Mouse (Mus musculus) limb, embryonic 13.5 days (tissue): ENCODE measurements at regions not wholly inside any gene's neighbourhood (a gene's known extent, or its start where the extent isn't known, plus 50 kb on each side); places are given as distances from the start of the nearest gene placed in this dataset.
"Not testable (repeated sequence)": the region's sequence is repeated elsewhere in the genome, so short reads cannot be mapped to it uniquely, and the experiment has no call there.

ENCODE experiments used
- ATAC-seq: fragments of 200-750 bp; cut with Nextera tagmentation; 2 replicates; pipeline ENCODE4 v1.8.0; 2017; ENCODE audit warnings: low read depth, moderate number of reproducible peaks, moderate TSS enrichment; ENCODE audit not compliant: low FRiP score
- H3K27ac ChIP-seq: fragments of 300-500 bp; sonication (generic); 2 replicates; pipeline ENCODE4 v1.5.1; 2015; ENCODE audit warnings: inconsistent platforms, mild to moderate bottlenecking, moderate library complexity
- H3K27me3 ChIP-seq: fragments of 300-500 bp; sonication (generic); 2 replicates; pipeline ENCODE4 v1.6.1; 2015; ENCODE audit warnings: mild to moderate bottlenecking, inconsistent platforms
- H3K36me3 ChIP-seq: fragments of 300-500 bp; sonication (generic); 2 replicates; pipeline ENCODE4 v1.6.1; 2015; ENCODE audit warnings: inconsistent platforms, mild to moderate bottlenecking, moderate library complexity
- H3K4me1 ChIP-seq: fragments of 300-500 bp; sonication (generic); 2 replicates; pipeline ENCODE4 v1.6.1; 2015; ENCODE audit warnings: inconsistent platforms
- H3K4me2 ChIP-seq: fragments of 300-500 bp; sonication (generic); replicated peaks from 2 replicates; pipeline ENCODE4 v1.6.1; 2015; ENCODE audit warnings: inconsistent platforms, mild to moderate bottlenecking, moderate library complexity
- H3K4me3 ChIP-seq: fragments of 300-500 bp; sonication (generic); 2 replicates; pipeline ENCODE4 v1.5.1; 2015; ENCODE audit warnings: moderate library complexity, mild to moderate bottlenecking, inconsistent platforms
- H3K9ac ChIP-seq: fragments of 300-500 bp; sonication (generic); 2 replicates; pipeline ENCODE4 v1.6.1; 2015; ENCODE audit warnings: mild to moderate bottlenecking, inconsistent platforms
- H3K9me3 ChIP-seq: fragments of 300-500 bp; sonication (generic); 2 replicates; pipeline ENCODE4 v1.6.1; 2016; ENCODE audit warnings: inconsistent platforms
- WGBS: fragments of 180-500 bp; shearing (Covaris S2); methylation state at CpG from one replicate; pipeline ENCODE4 v1.1.7; 2015; 5-methylcytosine and 5-hydroxymethylcytosine counted together

DNA sequence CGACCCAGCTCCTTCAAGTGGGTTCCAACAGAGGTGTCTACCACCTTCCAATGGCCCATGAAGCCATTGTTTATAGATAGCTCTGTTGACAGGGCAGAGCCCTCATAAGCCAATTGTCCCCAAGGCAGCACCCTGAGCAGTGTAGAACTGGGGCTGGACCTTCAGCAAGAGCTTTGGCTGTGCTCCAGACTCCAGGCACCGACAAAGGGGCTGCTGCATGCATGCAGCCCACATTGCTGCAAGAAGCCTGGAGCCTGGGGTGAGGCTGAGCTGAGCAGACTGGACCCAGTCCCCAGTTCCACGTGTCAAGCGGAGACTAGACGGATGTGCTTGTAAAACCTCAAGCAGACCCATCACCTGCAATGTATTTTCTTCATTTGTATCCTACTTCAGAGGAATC, 91.9 kb upstream of the Lemd2 start:
- Histone ChIP-seq H3K36me3 (no peaks in the 10 kb centered on the region), H3K9me3 (peaks cover 12% of the 10 kb centered on the region), H3K9ac (no peak overlapping the region), H3K4me1 (peaks cover 10% of the 10 kb centered on the region; the same call in 1 of the 2 replicates), H3K27me3 (no peaks in the 10 kb centered on the region), H3K4me3 (no peak overlapping the region), H3K4me2 (no peak overlapping the region), H3K27ac (no peak overlapping the region)
- no peak for ATAC-seq
- 86% methylated on average over 5 of the region's 5 CpGs for WGBS

DNA sequence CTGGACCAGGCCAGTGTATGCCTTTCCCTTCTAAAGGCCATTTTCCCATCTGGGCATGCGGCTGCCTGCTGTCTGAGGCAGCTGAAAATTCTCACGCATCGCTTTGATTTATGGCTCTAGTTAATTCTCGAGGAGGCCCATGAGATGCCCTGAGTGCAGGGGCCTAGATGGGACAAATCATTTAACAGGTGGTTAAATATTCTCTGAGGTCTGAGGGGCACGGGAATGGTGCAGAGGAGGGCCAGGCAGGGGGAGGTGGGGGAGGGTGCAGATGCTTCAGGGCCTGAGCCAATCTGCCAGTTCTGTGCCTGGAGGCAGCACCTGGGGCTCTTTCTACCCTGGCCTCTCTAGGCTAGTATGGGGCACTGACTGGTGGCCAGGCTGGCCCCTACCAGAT, 89.9 kb upstream of the Lemd2 start:
- H3K36me3 ChIP-seq: no peaks in the 10 kb centered on the region
- no peaks in the 10 kb centered on the region for H3K27me3 ChIP-seq
- peaks cover 10% of the 10 kb centered on the region; the same call in 1 of the 2 replicates for H3K4me1 ChIP-seq
- no peak overlapping the region for H3K27ac ChIP-seq
- H3K4me2 ChIP-seq: no peak overlapping the region
- no peak overlapping the region for H3K4me3 ChIP-seq
- H3K9me3 ChIP-seq: peaks cover 24% of the 10 kb centered on the region
- ATAC-seq: no peak; the same call in 1 of the 2 replicates
- 18% methylated on average over 5 of the region's 5 CpGs for WGBS
- H3K9ac ChIP-seq: peak overlapping the region; percentile 31

DNA sequence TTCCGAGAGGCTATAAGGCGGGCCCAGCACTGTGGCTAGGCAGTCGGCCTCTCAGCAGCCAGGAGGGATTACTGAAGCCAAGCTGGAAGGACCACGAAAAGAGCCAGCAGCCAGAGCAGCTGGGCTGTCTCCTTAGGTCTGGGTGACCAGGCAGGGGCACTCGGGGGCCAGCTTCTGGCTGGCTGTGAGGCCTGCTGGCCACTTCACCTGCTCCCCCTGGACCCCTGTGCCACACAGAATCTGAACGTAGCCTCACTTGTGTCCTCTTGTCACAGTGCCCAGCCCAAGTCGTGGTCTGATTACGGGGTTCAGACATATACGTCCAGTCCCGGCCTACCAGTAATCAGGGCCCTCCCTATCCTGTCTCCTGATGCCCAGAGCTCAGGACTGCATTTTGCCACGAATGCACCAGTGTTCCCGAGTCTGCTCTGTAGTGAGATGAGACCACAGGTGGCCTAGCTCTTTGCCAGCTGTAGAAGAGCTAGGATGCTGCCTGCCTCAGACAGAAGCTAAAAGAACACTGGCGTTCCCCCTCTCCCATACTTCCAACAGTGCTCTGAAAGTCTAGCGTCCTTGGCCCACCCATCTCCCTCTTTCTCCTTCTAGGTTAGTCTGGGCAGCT, 89.4 kb upstream of the Lemd2 start:
- Histone ChIP-seq H3K4me2 (no peak overlapping the region), H3K36me3 (no peaks in the 10 kb centered on the region), H3K9ac (peak overlapping the region; percentile 31), H3K4me1 (peaks cover 10% of the 10 kb centered on the region; the same call in 1 of the 2 replicates), H3K27me3 (no peaks in the 10 kb centered on the region), H3K9me3 (peaks cover 24% of the 10 kb centered on the region), H3K4me3 (no peak overlapping the region), H3K27ac (no peak overlapping the region; the same call in 1 of the 2 replicates)
- ATAC-seq: no peak
- 71% methylated on average over 14 of the region's 14 CpGs for WGBS

DNA sequence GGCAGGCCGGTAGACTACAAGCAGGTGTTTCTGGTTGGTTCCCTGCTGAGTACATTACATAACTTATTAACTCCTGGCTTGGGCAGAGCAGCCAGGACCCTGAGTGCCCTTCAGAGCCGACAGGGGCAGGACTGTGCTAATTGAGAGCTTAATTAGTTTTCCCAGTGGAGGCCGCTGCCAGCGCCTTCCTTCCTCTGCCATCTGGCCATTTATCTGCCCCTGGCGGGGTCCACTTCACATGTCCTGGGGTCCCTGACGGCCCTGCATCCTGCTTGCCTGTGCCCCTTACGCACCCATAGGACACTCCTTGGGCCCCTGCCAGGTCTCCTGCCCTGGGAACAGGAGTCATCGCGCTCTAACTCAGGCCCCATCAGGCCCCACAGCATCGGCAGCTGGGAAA, 87.4 kb upstream of the Lemd2 start:
- H3K36me3 ChIP-seq: no peaks in the 10 kb centered on the region
- WGBS: 64% methylated on average over 10 of the region's 10 CpGs
- no peak for ATAC-seq
- H3K9ac ChIP-seq: no peak overlapping the region
- no peak overlapping the region for H3K27ac ChIP-seq
- H3K4me2 ChIP-seq: no peak overlapping the region
- H3K4me1 ChIP-seq: peaks cover 8% of the 10 kb centered on the region; the same call in 1 of the 2 replicates
- peaks cover 22% of the 10 kb centered on the region for H3K9me3 ChIP-seq
- no peak overlapping the region for H3K4me3 ChIP-seq
- H3K27me3 ChIP-seq: no peaks in the 10 kb centered on the region

DNA sequence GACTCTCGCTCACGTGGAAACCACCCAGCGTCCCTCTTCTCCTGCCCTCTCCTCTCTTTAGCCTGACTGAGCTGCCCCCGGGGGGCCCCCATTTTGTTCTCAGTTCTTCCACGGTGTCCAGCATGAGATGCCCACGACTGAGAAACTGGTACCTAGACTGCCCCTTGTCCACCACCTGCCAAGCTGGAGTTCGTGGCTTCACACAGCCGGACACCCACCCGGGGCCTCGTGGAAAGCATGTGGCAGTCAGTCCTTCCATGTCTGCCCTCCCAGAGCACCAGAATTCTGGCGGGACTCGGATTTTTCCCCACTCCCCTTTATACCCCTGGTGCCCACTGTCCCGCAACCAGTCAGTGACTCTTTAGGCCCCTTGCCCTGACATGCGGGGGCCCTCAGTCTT, 86.9 kb upstream of the Lemd2 start:
- WGBS: 93% methylated on average over 14 of the region's 14 CpGs
- ATAC-seq: no peak

DNA sequence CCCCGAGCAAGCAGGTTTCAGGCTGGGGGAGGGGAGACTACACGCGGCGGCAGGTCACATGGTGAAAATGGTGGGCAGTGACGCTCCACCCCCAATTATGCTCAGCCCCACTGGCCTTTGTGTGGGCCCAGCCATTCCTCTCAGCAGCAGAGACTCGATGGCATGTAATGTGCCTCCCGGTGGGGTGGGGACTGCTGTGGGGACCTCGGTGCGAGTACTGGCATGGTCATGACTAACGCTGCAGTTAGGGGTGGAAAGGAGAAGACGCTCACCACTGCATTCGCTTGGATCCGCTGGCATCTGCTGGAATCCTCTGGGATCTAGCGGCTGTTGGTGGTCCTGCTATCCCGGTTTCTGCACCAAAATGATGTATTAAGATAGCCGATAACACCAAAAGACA, 86.0 kb upstream of the Lemd2 start:
- no peak overlapping the region for H3K27ac ChIP-seq
- H3K9ac ChIP-seq: no peak overlapping the region
- H3K4me1 ChIP-seq: peaks cover 8% of the 10 kb centered on the region; the same call in 1 of the 2 replicates
- no peak overlapping the region for H3K4me2 ChIP-seq
- H3K36me3 ChIP-seq: no peaks in the 10 kb centered on the region
- H3K27me3 ChIP-seq: no peaks in the 10 kb centered on the region
- no peak for ATAC-seq
- WGBS: 98% methylated on average over 16 of the region's 16 CpGs
- H3K4me3 ChIP-seq: no peak overlapping the region
- peaks cover 15% of the 10 kb centered on the region for H3K9me3 ChIP-seq

More for the DNA sequence above, 86.9 kb upstream of the Lemd2 start:
- Histone ChIP-seq H3K4me2 (no peak overlapping the region), H3K9ac (no peak overlapping the region), H3K27ac (no peak overlapping the region), H3K27me3 (no peaks in the 10 kb centered on the region), H3K9me3 (peaks cover 17% of the 10 kb centered on the region), H3K4me1 (peaks cover 8% of the 10 kb centered on the region; the same call in 1 of the 2 replicates), H3K4me3 (no peak overlapping the region), H3K36me3 (no peaks in the 10 kb centered on the region)

DNA sequence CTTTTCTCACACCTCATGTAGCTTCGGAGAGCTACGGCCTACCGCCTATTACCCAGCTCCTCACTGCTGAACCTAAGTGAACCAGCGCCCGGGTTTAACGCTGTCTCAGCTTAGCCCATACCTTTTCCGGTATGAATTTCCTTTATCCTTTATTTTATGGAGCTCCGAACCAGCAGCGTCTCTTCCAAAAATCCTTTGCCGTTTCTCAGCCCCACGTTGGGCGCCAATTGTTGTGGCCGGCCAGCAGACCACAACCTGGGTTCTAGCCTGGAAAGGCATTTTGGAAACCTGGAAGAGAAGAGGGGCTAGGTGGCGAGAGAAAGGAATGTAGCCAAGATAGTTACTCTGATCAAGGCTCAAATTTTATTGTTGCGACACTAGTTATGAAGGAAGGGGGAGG, 85.5 kb upstream of the Lemd2 start:
- H3K36me3 ChIP-seq, H3K27ac ChIP-seq, H3K27me3 ChIP-seq, H3K4me2 ChIP-seq, ATAC-seq, H3K9ac ChIP-seq, H3K4me1 ChIP-seq, H3K4me3 ChIP-seq: not testable (repeated sequence)
- peaks cover 15% of the 10 kb centered on the region for H3K9me3 ChIP-seq
- WGBS: 96% methylated on average over 13 of the region's 15 CpGs

DNA sequence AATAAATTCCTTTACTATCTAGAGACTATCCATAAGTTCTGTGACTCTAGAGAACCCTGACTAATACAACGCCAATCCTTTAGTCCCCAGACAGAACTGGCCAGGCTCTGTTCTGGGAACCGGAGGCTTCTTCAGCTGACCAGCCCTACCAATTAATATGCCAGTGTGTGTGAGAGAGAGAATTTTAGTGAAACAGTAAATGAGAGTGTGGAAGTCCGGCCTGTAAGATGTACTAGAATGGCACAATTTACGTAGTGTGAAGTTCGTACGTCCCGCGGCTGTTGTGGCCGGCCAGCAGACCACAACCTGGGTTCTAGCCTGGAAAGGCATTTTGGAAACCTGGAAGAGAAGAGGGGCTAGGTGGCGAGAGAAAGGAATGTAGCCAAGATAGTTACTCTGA, 83.7 kb upstream of the Lemd2 start:
- WGBS: 95% methylated on average over 10 of the region's 10 CpGs
- H3K4me2 ChIP-seq, H3K4me3 ChIP-seq, H3K27ac ChIP-seq, H3K9ac ChIP-seq, H3K36me3 ChIP-seq, H3K4me1 ChIP-seq, H3K27me3 ChIP-seq, ATAC-seq: not testable (repeated sequence)
- H3K9me3 ChIP-seq: peaks cover 15% of the 10 kb centered on the region

DNA sequence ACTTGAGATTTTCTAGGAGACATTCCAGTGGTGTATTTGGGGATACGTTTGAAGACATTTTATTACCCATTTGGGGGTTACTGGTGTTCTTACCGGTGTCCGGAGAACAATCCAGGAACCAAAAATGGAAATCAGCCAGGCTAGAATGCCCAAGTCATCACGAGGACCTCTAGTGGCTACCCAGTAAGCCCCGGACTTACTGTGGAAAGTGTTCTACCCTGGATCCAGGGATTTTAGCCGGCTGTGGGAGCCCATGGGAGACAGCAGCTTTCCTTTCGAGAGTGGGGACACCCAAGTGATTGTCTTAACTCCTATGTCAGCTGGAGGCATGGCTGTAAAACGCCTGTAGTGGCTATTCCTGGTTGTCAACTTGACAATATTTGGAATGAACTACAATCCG, 77.0 kb upstream of the Lemd2 start:
- Histone ChIP-seq H3K9ac (no peak overlapping the region), H3K4me1 (no peaks in the 10 kb centered on the region), H3K4me2 (no peak overlapping the region), H3K9me3 (peaks cover 26% of the 10 kb centered on the region), H3K27ac (no peak overlapping the region), H3K36me3 (no peaks in the 10 kb centered on the region), H3K27me3 (no peaks in the 10 kb centered on the region), H3K4me3 (no peak overlapping the region)
- 79% methylated on average over 9 of the region's 9 CpGs for WGBS
- ATAC-seq: no peak

DNA sequence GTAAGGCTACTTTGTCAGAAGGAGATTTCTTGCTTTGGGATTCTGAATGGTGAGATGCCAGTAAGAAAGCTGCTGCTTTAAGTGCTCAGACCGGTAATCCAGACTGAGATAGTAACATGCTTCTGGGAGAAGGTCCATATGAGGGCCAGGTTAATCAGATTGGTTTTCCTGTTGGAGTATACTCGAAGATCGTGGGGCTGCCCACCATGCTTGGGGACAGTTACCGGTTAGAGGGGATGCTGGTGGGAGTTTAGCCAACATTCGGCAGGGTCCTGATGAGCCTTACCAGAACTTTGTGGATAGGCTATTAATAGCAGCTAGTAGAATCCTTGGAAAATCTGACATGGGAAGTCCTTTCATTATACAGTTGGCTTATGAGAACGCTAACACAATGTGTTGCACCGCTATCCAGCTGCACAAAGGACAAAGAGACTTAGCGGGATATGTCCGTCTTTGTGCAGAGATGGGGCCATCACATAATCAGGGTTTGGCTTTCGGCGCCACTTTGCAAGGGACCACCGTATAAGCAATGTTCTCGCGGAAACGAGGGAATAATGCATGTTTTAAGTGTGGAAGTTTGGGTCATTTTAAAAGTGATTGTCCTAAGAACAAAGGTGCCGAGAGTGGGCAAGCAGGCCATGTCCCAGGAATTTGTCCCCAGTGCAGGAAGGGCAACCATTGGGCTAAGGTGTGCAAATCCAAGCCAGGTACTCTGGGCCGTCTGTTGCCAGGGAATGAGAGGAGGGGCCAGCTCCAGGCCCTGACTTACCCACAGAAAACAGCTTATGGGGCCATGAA, 75.4 kb upstream of the Lemd2 start:
- H3K9ac ChIP-seq, H3K4me3 ChIP-seq, H3K27ac ChIP-seq, ATAC-seq, H3K4me1 ChIP-seq, H3K4me2 ChIP-seq, H3K36me3 ChIP-seq, H3K27me3 ChIP-seq: not testable (repeated sequence)
- WGBS: 93% methylated on average over 17 of the region's 17 CpGs
- H3K9me3 ChIP-seq: peaks cover 33% of the 10 kb centered on the region

DNA sequence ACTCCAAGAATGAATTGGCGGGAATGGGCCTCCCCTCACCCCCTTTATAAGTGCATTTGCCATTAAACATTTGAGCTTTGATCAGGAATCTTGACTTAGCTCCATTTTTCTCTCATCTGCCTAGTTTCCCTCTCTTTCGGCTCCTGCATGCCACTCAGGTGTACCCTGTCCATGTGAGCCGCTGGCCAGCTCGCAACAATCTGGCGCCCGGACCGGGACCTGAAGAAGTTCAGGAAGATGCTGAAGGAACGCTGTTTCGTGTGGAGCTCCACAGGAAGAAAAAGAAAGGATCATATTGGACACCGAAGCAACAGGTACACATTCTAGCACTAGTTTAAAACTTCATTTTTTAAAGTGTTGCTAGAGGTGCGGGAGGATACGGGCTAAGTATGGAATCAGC, 73.5 kb upstream of the Lemd2 start:
- H3K9ac ChIP-seq, H3K4me1 ChIP-seq, H3K27me3 ChIP-seq, H3K36me3 ChIP-seq, ATAC-seq, H3K4me2 ChIP-seq, H3K4me3 ChIP-seq, H3K27ac ChIP-seq: not testable (repeated sequence)
- 95% methylated on average over 12 of the region's 12 CpGs for WGBS
- peaks cover 33% of the 10 kb centered on the region for H3K9me3 ChIP-seq

DNA sequence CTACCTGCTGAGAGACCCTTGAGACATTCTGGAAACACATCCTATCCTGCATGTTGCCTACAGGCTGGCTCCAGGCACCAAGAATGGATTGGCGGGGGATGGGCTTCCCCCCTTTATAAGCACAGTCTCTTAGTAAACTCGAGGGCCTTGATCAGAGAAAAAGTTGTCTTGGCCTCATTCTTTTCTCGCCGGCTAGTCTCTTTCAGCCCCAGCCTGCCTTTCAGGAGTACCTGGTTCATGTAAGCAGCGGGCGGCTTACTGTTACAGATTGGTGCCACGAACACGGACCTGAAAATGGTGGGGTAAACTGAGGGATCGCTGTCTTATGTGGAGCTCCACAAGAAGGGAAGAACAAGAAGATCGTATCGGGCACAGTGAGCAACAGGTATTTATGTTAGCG, 67.5 kb upstream of the Lemd2 start:
- H3K9ac ChIP-seq, H3K27ac ChIP-seq, H3K36me3 ChIP-seq, H3K4me1 ChIP-seq, ATAC-seq, H3K27me3 ChIP-seq, H3K4me3 ChIP-seq, H3K4me2 ChIP-seq: not testable (repeated sequence)
- peaks cover 12% of the 10 kb centered on the region for H3K9me3 ChIP-seq
- 89% methylated on average over 12 of the region's 12 CpGs for WGBS
